9 mouse cellular contexts compared by ENCODE assay signal in the genomic region with DNA sequence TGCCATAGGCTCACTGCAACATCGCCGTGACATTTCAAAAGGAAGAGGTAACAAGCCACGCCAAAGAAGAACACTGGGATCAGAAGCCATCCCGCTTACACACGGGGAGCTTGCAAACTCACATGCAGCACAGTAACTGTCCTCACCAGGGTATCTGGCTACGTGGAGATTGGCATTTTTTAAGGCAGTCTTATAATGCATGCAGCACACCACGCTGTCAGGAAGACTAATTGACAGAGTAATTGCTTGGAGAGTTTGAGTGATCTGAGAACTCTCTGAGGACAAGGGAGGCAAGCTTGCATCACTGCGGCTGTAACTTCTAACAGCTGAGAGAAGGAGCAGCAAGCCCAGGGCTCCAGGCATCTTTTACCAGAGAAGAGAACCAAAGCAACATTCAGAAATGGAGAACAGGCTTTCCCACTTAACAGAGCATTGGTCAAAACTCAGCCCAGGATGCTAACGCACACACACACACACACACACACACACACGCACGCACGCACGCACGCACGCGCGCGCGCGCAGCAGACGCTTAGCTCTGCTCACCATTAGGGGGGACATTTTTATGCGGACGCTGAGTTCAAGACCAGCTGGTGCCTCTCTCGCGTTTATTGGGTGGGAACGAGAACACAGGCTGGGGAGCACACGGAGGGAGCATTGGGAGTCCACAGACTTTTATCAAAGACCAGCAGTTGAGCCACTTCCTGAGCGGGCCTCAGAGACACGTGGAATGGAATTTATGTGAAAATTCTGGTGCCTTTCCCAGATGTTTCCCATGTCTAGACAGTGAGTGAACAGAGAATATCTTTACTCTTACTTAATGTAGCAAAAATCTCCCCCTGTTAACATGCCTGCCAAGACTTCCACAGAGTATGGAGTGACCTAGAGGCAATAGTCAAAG.
DNase-seq lines count a peak whose midpoint lies in the region; ATAC-seq and TF ChIP-seq lines count a peak whose summit lies in the region.
"Had no signal": no experiment of that assay in that cellular context is flagged by ENCODE, and none has a peak within 500 bp of the region (broad histone marks: within the 10 kb centered on the region; RNA-seq: fewer than 3 reads in every experiment).

No protein-coding gene starts in this region.

- TF ChIP-seq EP300 in stomach, postnatal 0 days (optimal IDR thresholded peaks at IDR 0.05) = no peak

- H3K36me3 ChIP-seq in testis, adult 2 months (ENCODE audit: control insufficient read depth, insufficient read depth, low read length) = no peaks in the 10 kb centered on the region
- no peaks in the 10 kb centered on the region for H3K36me3 ChIP-seq in forebrain, embryonic 16.5 days (ENCODE audit: control insufficient read depth, insufficient read depth)
- no peaks in the 10 kb centered on the region for H3K36me3 ChIP-seq in limb, embryonic 10.5 days
- H3K36me3 ChIP-seq in stomach, postnatal 0 days (ENCODE audit: control insufficient read depth, insufficient read depth, low read length) = no peaks in the 10 kb centered on the region
- H3K36me3 ChIP-seq in thymus, adult 2 months (ENCODE audit: control insufficient read depth, insufficient read depth, low read length) = no peaks in the 10 kb centered on the region
- H3K36me3 ChIP-seq: liver, embryonic 13.5 days had no signal

- ATAC-seq in forebrain, embryonic 16.5 days = 0 out of 2 replicates have a peak, but pooled peaks have one; percentile 18
- 0 out of 2 replicates have a peak, but pooled peaks have one; percentile 21 for ATAC-seq in stomach, postnatal 0 days (ENCODE audit: low FRiP score, low TSS enrichment)
- no peak for ATAC-seq in megakaryocyte-erythroid progenitor cell, adult 5-6 weeks (replicated peaks; ENCODE audit: low FRiP score, low TSS enrichment, poor library complexity, severe bottlenecking)
- no peak for ATAC-seq in cerebellum, adult (ENCODE audit: insufficient number of reproducible peaks, low FRiP score, low TSS enrichment)

- no peak for TF ChIP-seq CTCF in testis, adult 2 months (IDR thresholded peaks at IDR 0.05; ENCODE audit: control insufficient read depth, insufficient read depth, insufficient replicate concordance, low read depth, low read length)
- no peak for TF ChIP-seq CTCF in stomach, postnatal 0 days (IDR thresholded peaks at IDR 0.05; ENCODE audit: low read depth)
- no peak for TF ChIP-seq CTCF in thymus, adult 2 months (IDR thresholded peaks at IDR 0.05; ENCODE audit: borderline replicate concordance, control insufficient read depth, extremely low read depth, insufficient read depth, low read length, poor library complexity)

- TF ChIP-seq POLR2A in testis, adult 2 months (IDR thresholded peaks at IDR 0.05; ENCODE audit: control insufficient read depth, low read depth, low read length) = no peak
- no peak for TF ChIP-seq POLR2A in thymus, adult 2 months (IDR thresholded peaks at IDR 0.05; ENCODE audit: control insufficient read depth, extremely low read depth, insufficient read depth, low read length, poor library complexity)

- no peak overlapping the region for H3K27ac ChIP-seq in testis, adult 2 months (ENCODE audit: control insufficient read depth, insufficient read depth, low read depth, low read length)
- H3K27ac ChIP-seq in forebrain, embryonic 16.5 days (ENCODE audit: low read length) = no peak overlapping the region
- 0 out of 2 replicates have a peak overlapping the region, but pooled peaks have one; percentile 17 for H3K27ac ChIP-seq in limb, embryonic 10.5 days
- no peak overlapping the region for H3K27ac ChIP-seq in stomach, postnatal 0 days (replicated peaks)
- no peak overlapping the region for H3K27ac ChIP-seq in thymus, adult 2 months (ENCODE audit: control insufficient read depth, insufficient read depth, low read length)
- H3K27ac ChIP-seq: liver, embryonic 13.5 days had no signal

- H3K4me3 ChIP-seq in testis, adult 2 months (ENCODE audit: control insufficient read depth, low read depth, low read length) = 0 out of 2 replicates have a peak overlapping the region, but pooled peaks have one; percentile 24
- H3K4me3 ChIP-seq in forebrain, embryonic 16.5 days (replicated peaks; ENCODE audit: low read length) = peak overlapping the region; percentile 2; the same call in 1 of the 2 replicates
- peak overlapping the region; percentile 29 for H3K4me3 ChIP-seq in limb, embryonic 10.5 days
- no peak overlapping the region for H3K4me3 ChIP-seq in stomach, postnatal 0 days (ENCODE audit: low read depth, low read length)
- H3K4me3 ChIP-seq in thymus, adult 2 months (ENCODE audit: control insufficient read depth, insufficient read depth, low read length) = no peak overlapping the region
- H3K4me3 ChIP-seq: liver, embryonic 13.5 days had no signal

- H3K9ac ChIP-seq in forebrain, embryonic 16.5 days (replicated peaks; ENCODE audit: low read depth, low read length) = no peak overlapping the region
- H3K9ac ChIP-seq in stomach, postnatal 0 days (ENCODE audit: low read length) = no peak overlapping the region
- H3K9ac ChIP-seq: liver, embryonic 13.5 days had no signal

- 35% methylated on average over 29 of the region's 29 CpGs for WGBS in forebrain, embryonic 16.5 days
- WGBS in limb, embryonic 10.5 days = 44% methylated on average over 29 of the region's 29 CpGs
- WGBS in stomach, postnatal 0 days = 38% methylated on average over 29 of the region's 29 CpGs
- WGBS in thymus, adult 2 months = 47% methylated on average over 29 of the region's 29 CpGs

- peaks cover 2% of the 10 kb centered on the region; the same call in 1 of the 2 replicates for H3K4me1 ChIP-seq in testis, adult 2 months (ENCODE audit: control insufficient read depth, insufficient read depth, low read length)
- peaks cover 9% of the 10 kb centered on the region for H3K4me1 ChIP-seq in forebrain, embryonic 16.5 days (replicated peaks; ENCODE audit: control insufficient read depth, insufficient read depth, low read length)
- peaks cover 11% of the 10 kb centered on the region for H3K4me1 ChIP-seq in limb, embryonic 10.5 days
- H3K4me1 ChIP-seq in stomach, postnatal 0 days (replicated peaks; ENCODE audit: control insufficient read depth, insufficient read depth) = no peaks in the 10 kb centered on the region
- H3K4me1 ChIP-seq in thymus, adult 2 months (replicated peaks; ENCODE audit: control insufficient read depth, insufficient read depth, low read length) = no peaks in the 10 kb centered on the region
- H3K4me1 ChIP-seq: liver, embryonic 13.5 days had no signal

- no peaks in the 10 kb centered on the region for H3K27me3 ChIP-seq in testis, adult 2 months (ENCODE audit: control insufficient read depth, insufficient read depth, low read length)
- H3K27me3 ChIP-seq in forebrain, embryonic 16.5 days (replicated peaks; ENCODE audit: control insufficient read depth, insufficient read depth, low read length) = no peaks in the 10 kb centered on the region
- no peaks in the 10 kb centered on the region for H3K27me3 ChIP-seq in limb, embryonic 10.5 days (ENCODE audit: low read depth, poor library complexity, severe bottlenecking)
- no peaks in the 10 kb centered on the region for H3K27me3 ChIP-seq in stomach, postnatal 0 days (ENCODE audit: control insufficient read depth, insufficient read depth, low read length)
- H3K27me3 ChIP-seq in thymus, adult 2 months (ENCODE audit: control insufficient read depth, insufficient read depth, low read length) = no peaks in the 10 kb centered on the region
- H3K27me3 ChIP-seq: liver, embryonic 13.5 days had no signal

- H3K9me3 ChIP-seq in forebrain, embryonic 16.5 days (ENCODE audit: control insufficient read depth, low read length) = no peaks in the 10 kb centered on the region
- no peaks in the 10 kb centered on the region for H3K9me3 ChIP-seq in limb, embryonic 10.5 days (replicated peaks)
- H3K9me3 ChIP-seq in stomach, postnatal 0 days (ENCODE audit: control insufficient read depth, low read length) = no peaks in the 10 kb centered on the region
- H3K9me3 ChIP-seq: liver, embryonic 13.5 days had no signal

- H3K4me2 ChIP-seq in forebrain, embryonic 16.5 days (ENCODE audit: low read length) = peak overlapping the region; percentile 42
- no peak overlapping the region for H3K4me2 ChIP-seq in stomach, postnatal 0 days (replicated peaks; ENCODE audit: low read depth)
- H3K4me2 ChIP-seq: liver, embryonic 13.5 days had no signal

- no peak for DNase-seq in testis, postnatal 14 days (ENCODE audit: low spot score)
- peak; percentile 53 for DNase-seq in limb, embryonic 10.5 days (ENCODE audit: low spot score)
- DNase-seq in stomach, postnatal 0 days (ENCODE audit: low spot score) = no peak
- DNase-seq in thymus, adult 2 months = no peak
- DNase-seq: liver, embryonic 13.5 days had no signal

Comparison
In these comparisons a context has a peak if more than half of its experiments do, and no peak if none do; other contexts are left out.
1. H3K4me3 ChIP-seq: peak in testis, adult 2 months (single experiment), forebrain, embryonic 16.5 days (single experiment) and limb, embryonic 10.5 days (single experiment); none in stomach, postnatal 0 days (single experiment) and thymus, adult 2 months (single experiment).
2. ATAC-seq: peak in forebrain, embryonic 16.5 days (single experiment) and stomach, postnatal 0 days (single experiment); none in megakaryocyte-erythroid progenitor cell, adult 5-6 weeks (single experiment) and cerebellum, adult (single experiment).